Mouse (Mus musculus) neural tube, embryonic 13.5 days (tissue): ENCODE data around the gene Glrx5. TPM values are rescaled to one million over a fixed set of nuclear protein-coding genes. Genes with fewer than 3 reads are reported as not detected.

ENCODE experiments used
- ATAC-seq: fragments of 200-750 bp; cut with Nextera tagmentation; 2 replicates; pipeline ENCODE4 v1.8.0; 2017; ENCODE audit warnings: low read depth, mild to moderate bottlenecking, moderate TSS enrichment, moderate library complexity
- H3K27ac ChIP-seq: fragments of 300-500 bp; sonication (generic); replicated peaks from 2 replicates; pipeline ENCODE4 v1.5.1; 2015; ENCODE audit warnings: moderate library complexity, mild to moderate bottlenecking, inconsistent platforms
- H3K27me3 ChIP-seq: fragments of 300-500 bp; sonication (generic); 2 replicates; pipeline ENCODE4 v1.6.1; 2015; ENCODE audit warnings: mild to moderate bottlenecking, inconsistent platforms
- H3K36me3 ChIP-seq: fragments of 300-500 bp; sonication (generic); 2 replicates; pipeline ENCODE4 v1.6.1; 2015; ENCODE audit warnings: mild to moderate bottlenecking, inconsistent platforms
- H3K4me1 ChIP-seq: fragments of 300-500 bp; sonication (generic); replicated peaks from 2 replicates; pipeline ENCODE4 v1.6.1; 2015; ENCODE audit warnings: inconsistent platforms
- H3K4me2 ChIP-seq: fragments of 300-500 bp; sonication (generic); 2 replicates; pipeline ENCODE4 v1.6.1; 2015; ENCODE audit warnings: inconsistent platforms, mild to moderate bottlenecking, moderate library complexity
- H3K4me3 ChIP-seq: fragments of 300-500 bp; sonication (generic); 2 replicates; pipeline ENCODE4 v1.5.1; 2015; ENCODE audit warnings: mild to moderate bottlenecking, inconsistent platforms
- H3K9ac ChIP-seq: fragments of 300-500 bp; sonication (generic); 2 replicates; pipeline ENCODE4 v1.6.1; 2015; ENCODE audit warnings: moderate library complexity, mild to moderate bottlenecking, inconsistent platforms
- H3K9me3 ChIP-seq: fragments of 300-500 bp; sonication (generic); 2 replicates; pipeline ENCODE4 v1.6.1; 2016; ENCODE audit warnings: inconsistent platforms
- WGBS: fragments of 180-500 bp; shearing (Covaris S2); methylation state at CpG from one replicate; pipeline ENCODE4 v1.1.7; 2015; 5-methylcytosine and 5-hydroxymethylcytosine counted together
- polyA plus RNA-seq: library from polyadenylated mRNA; unstranded; fragments of >200 nt; fragmentation: Nextera tagmentation; extraction: Ambion mirVana; gene quantifications from 2 replicates; pipeline ENCODE4 v1.2.1, GENCODE M21; 2015

The Glrx5 gene
- polyA plus RNA-seq, 1 experiment from 2014 or later = 167 TPM

DNA sequence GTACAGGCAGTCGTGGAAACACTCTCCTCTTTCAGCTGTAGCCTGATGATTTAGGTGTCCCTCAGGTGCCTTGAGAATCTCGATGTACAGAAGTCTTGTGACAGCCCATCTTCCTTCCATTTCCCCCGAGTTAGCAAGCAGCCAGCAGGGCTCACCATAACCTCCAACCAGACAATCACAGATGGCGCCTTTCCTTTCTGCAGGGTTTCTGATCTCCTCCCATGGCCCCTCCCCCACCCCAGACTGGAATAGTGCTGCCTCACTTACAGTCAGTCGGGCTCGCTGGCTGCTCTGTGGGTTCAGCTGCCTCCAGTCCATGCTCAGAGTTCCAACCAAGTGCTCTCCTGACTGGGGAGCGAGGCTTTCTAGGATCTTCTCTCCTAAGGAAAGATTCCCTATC lies 10.3 kb upstream of the Glrx5 start:
- Histone ChIP-seq H3K27me3 (no peaks in the 10 kb centered on the region), H3K27ac (no peak overlapping the region), H3K9me3 (0 out of 2 replicates have a peak, but pooled peaks cover 8% of the 10 kb centered on the region), H3K4me2 (no peak overlapping the region), H3K4me3 (no peak overlapping the region), H3K9ac (no peak overlapping the region), H3K36me3 (no peaks in the 10 kb centered on the region), H3K4me1 (peaks cover 7% of the 10 kb centered on the region; the same call in 1 of the 2 replicates)
- WGBS = 46% methylated on average over 7 of the region's 7 CpGs
- ATAC-seq = 0 out of 2 replicates have a peak, but pooled peaks have one; percentile 23

- Histone ChIP-seq H3K9ac (no peak overlapping the region), H3K4me2 (no peak overlapping the region), H3K9me3 (0 out of 2 replicates have a peak, but pooled peaks cover 8% of the 10 kb centered on the region), H3K4me1 (peaks cover 7% of the 10 kb centered on the region; the same call in 1 of the 2 replicates), H3K27ac (no peak overlapping the region), H3K36me3 (no peaks in the 10 kb centered on the region), H3K4me3 (no peak overlapping the region), H3K27me3 (no peaks in the 10 kb centered on the region)
- no peak for ATAC-seq
- 97% methylated on average over 9 of the region's 9 CpGs for WGBS
These were observed 9.7 kb upstream of the Glrx5 start for GRCm38 (mm10) chr12:105022776-105023175.

- no peak overlapping the region for H3K4me2 ChIP-seq
- H3K36me3 ChIP-seq = peaks cover 16% of the 10 kb centered on the region
- no peaks in the 10 kb centered on the region for H3K27me3 ChIP-seq
- H3K27ac ChIP-seq = no peak overlapping the region
- H3K4me1 ChIP-seq = peaks cover 13% of the 10 kb centered on the region
- ATAC-seq = no peak
- no peak overlapping the region for H3K9ac ChIP-seq
- H3K4me3 ChIP-seq = no peak overlapping the region
- WGBS = 58% methylated on average over 8 of the region's 8 CpGs
- 0 out of 2 replicates have a peak, but pooled peaks cover 8% of the 10 kb centered on the region for H3K9me3 ChIP-seq
These were observed 7.1 kb upstream of the Glrx5 start for GRCm38 (mm10) chr12:105025271-105025946.

- no peak overlapping the region for H3K27ac ChIP-seq
- H3K27me3 ChIP-seq = no peaks in the 10 kb centered on the region
- no peak overlapping the region for H3K4me2 ChIP-seq
- no peak for ATAC-seq
- 0 out of 2 replicates have a peak, but pooled peaks cover 8% of the 10 kb centered on the region for H3K9me3 ChIP-seq
- WGBS = 55% methylated on average over 10 of the region's 10 CpGs
- H3K4me1 ChIP-seq = peaks cover 20% of the 10 kb centered on the region
- no peak overlapping the region for H3K4me3 ChIP-seq
- no peak overlapping the region for H3K9ac ChIP-seq
- peaks cover 16% of the 10 kb centered on the region for H3K36me3 ChIP-seq
These were observed 6.4 kb upstream of the Glrx5 start for GRCm38 (mm10) chr12:105025947-105026586.

- Histone ChIP-seq H3K4me2 (no peak overlapping the region), H3K9me3 (0 out of 2 replicates have a peak, but pooled peaks cover 8% of the 10 kb centered on the region), H3K9ac (no peak overlapping the region), H3K36me3 (peaks cover 16% of the 10 kb centered on the region), H3K27me3 (no peaks in the 10 kb centered on the region), H3K27ac (no peak overlapping the region), H3K4me1 (peaks cover 19% of the 10 kb centered on the region), H3K4me3 (no peak overlapping the region)
- ATAC-seq = no peak
- 34% methylated on average over 15 of the region's 15 CpGs for WGBS
These were observed 5.0 kb upstream of the Glrx5 start for GRCm38 (mm10) chr12:105027323-105027991.

GRCm38 (mm10) chr12:105029890-105030289 lies 2.6 kb upstream of the Glrx5 start:
- Histone ChIP-seq H3K4me3 (no peak overlapping the region), H3K9me3 (no peaks in the 10 kb centered on the region), H3K4me2 (peak overlapping the region; percentile 99; the same call in 1 of the 2 replicates), H3K27ac (no peak overlapping the region), H3K4me1 (peaks cover 39% of the 10 kb centered on the region), H3K36me3 (peaks cover 16% of the 10 kb centered on the region), H3K9ac (no peak overlapping the region), H3K27me3 (no peaks in the 10 kb centered on the region)
- ATAC-seq = no peak
- 84% methylated on average over 9 of the region's 9 CpGs for WGBS

GRCm38 (mm10) chr12:105031081-105032058 lies 1.1 kb upstream of the Glrx5 start:
- H3K9me3 ChIP-seq = no peaks in the 10 kb centered on the region
- no peaks in the 10 kb centered on the region for H3K27me3 ChIP-seq
- peaks cover 16% of the 10 kb centered on the region for H3K36me3 ChIP-seq
- H3K4me1 ChIP-seq = peaks cover 43% of the 10 kb centered on the region
- peak overlapping the region; percentile 99 for H3K4me2 ChIP-seq
- peak overlapping the region; percentile 91 for H3K9ac ChIP-seq
- no peak for ATAC-seq
- H3K4me3 ChIP-seq = peak overlapping the region; percentile 68
- H3K27ac ChIP-seq = peak overlapping the region; percentile 74
- WGBS = 5% methylated on average over 37 of the region's 37 CpGs

DNA sequence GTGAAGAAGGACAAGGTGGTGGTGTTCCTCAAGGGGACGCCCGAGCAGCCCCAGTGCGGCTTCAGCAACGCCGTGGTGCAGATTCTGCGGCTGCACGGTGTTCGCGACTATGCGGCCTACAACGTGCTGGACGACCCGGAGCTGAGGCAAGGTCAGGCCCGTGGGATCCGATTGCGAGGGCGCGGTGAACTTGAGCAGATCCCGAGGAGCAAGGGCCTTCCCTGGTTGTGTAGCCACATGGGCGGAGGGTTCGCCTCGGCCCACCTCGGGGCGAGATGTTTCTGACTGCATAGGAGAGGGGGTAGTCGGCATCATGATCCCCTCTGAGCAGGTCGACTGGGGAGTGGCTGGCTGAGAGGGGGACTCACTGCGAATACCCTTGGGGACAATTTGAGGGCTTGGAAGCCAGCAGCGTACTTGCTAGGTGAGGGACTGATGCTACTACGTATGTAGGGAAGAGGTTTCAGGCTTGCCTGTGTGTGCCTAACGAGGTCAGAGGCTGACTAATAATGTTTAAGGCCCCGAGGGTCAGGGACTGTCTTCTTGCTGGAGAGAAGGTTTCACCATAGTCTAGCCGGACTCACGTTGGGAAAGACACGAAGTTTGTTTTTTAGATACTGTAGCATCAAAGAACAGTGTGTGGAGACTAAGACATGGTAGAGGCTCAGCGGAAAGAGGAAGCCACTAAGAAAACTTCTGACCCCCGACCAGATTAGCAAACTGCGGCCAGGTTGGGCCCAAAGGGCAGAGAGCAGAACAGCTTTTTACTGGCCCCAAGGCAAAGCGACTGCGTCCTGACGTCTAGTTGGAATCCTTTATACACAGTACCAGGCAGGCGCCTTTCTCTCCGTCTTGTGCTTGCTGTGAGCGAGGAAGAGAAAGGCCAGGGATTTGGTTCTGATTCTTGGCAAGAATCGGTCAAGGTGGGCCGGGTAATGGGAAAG lies 616 bp downstream of the Glrx5 start:
- 3% methylated on average over 45 of the region's 45 CpGs for WGBS
- Histone ChIP-seq H3K36me3 (peaks cover 16% of the 10 kb centered on the region), H3K4me2 (peak overlapping the region; percentile 98), H3K9me3 (no peaks in the 10 kb centered on the region), H3K9ac (peak overlapping the region; percentile 83), H3K27me3 (no peaks in the 10 kb centered on the region), H3K27ac (peak overlapping the region; percentile 81), H3K4me1 (peaks cover 55% of the 10 kb centered on the region), H3K4me3 (peak overlapping the region; percentile 68)
- ATAC-seq = peak; percentile 55

GRCm38 (mm10) chr12:105034130-105034769 lies 1.8 kb downstream of the Glrx5 start:
- Histone ChIP-seq H3K4me1 (peaks cover 59% of the 10 kb centered on the region), H3K27ac (no peak overlapping the region), H3K27me3 (no peaks in the 10 kb centered on the region), H3K4me2 (peak overlapping the region; percentile 98), H3K9me3 (no peaks in the 10 kb centered on the region), H3K4me3 (peak overlapping the region; percentile 68), H3K9ac (peak overlapping the region; percentile 83), H3K36me3 (peaks cover 11% of the 10 kb centered on the region)
- WGBS = 78% methylated on average over 14 of the region's 14 CpGs
- no peak for ATAC-seq

GRCm38 (mm10) chr12:105038211-105038610 lies 5.7 kb downstream of the Glrx5 start:
- Histone ChIP-seq H3K9me3 (no peaks in the 10 kb centered on the region), H3K36me3 (peaks cover 31% of the 10 kb centered on the region), H3K4me2 (no peak overlapping the region), H3K9ac (no peak overlapping the region), H3K4me3 (no peak overlapping the region), H3K27me3 (no peaks in the 10 kb centered on the region), H3K27ac (no peak overlapping the region), H3K4me1 (peaks cover 55% of the 10 kb centered on the region)
- 89% methylated on average over 11 of the region's 11 CpGs for WGBS
- ATAC-seq = no peak
